9 mouse cellular contexts compared by ENCODE assay signal in genomic region chr12:3871637-3872036, GRCm38 (mm10).
DNase-seq lines count a peak whose midpoint lies in the region; ATAC-seq and TF ChIP-seq lines count a peak whose summit lies in the region.
"Had no signal": no experiment of that assay in that cellular context is flagged by ENCODE, and none has a peak within 500 bp of the region (broad histone marks: within the 10 kb centered on the region; RNA-seq: fewer than 3 reads in every experiment).

No protein-coding gene starts in this region.

- no peak overlapping the region; the same call in 1 of the 2 replicates for H3K9ac ChIP-seq in forebrain, embryonic 11.5 days (ENCODE audit: low read length)
- H3K9ac ChIP-seq in heart, embryonic 15.5 days = no peak overlapping the region
- peak overlapping the region; percentile 33; the same call in 1 of the 2 replicates for H3K9ac ChIP-seq in liver, embryonic 12.5 days

- 0 out of 2 replicates have a peak overlapping the region, but pooled peaks have one; percentile 33 for H3K4me2 ChIP-seq in forebrain, embryonic 11.5 days (ENCODE audit: low read depth, low read length, severe bottlenecking)
- H3K4me2 ChIP-seq in heart, embryonic 15.5 days = no peak overlapping the region
- H3K4me2 ChIP-seq in liver, embryonic 12.5 days = peak overlapping the region; percentile 67

- ATAC-seq in forebrain, embryonic 11.5 days (replicated peaks; ENCODE audit: low FRiP score) = peak; percentile 22
- no peak for ATAC-seq in heart, embryonic 15.5 days (replicated peaks; ENCODE audit: insufficient number of reproducible peaks, insufficient read depth, low FRiP score, low read depth)
- no peak for ATAC-seq in liver, embryonic 12.5 days

- WGBS in forebrain, embryonic 11.5 days = 20% methylated on average over 15 of the region's 15 CpGs
- WGBS in heart, embryonic 15.5 days = 30% methylated on average over 15 of the region's 15 CpGs
- 32% methylated on average over 15 of the region's 15 CpGs for WGBS in liver, embryonic 12.5 days (ENCODE audit: insufficient replicate concordance)

- H3K9me3 ChIP-seq in forebrain, embryonic 11.5 days (ENCODE audit: control insufficient read depth, low read length) = no peaks in the 10 kb centered on the region
- H3K9me3 ChIP-seq in heart, embryonic 15.5 days (replicated peaks) = no peaks in the 10 kb centered on the region
- H3K9me3 ChIP-seq in liver, embryonic 12.5 days (replicated peaks) = no peaks in the 10 kb centered on the region
- H3K9me3 ChIP-seq: G1E had no signal

- no peaks in the 10 kb centered on the region for H3K27me3 ChIP-seq in forebrain, embryonic 11.5 days (ENCODE audit: control insufficient read depth, insufficient read depth, low read length)
- no peaks in the 10 kb centered on the region for H3K27me3 ChIP-seq in heart, embryonic 15.5 days
- H3K27me3 ChIP-seq in liver, embryonic 12.5 days (replicated peaks) = no peaks in the 10 kb centered on the region

- TF ChIP-seq CTCF in brain, embryonic 14.5 days (IDR thresholded peaks at IDR 0.05; ENCODE audit: borderline replicate concordance, extremely low read depth, insufficient read depth, insufficient read length) = peak; percentile 31; the same call in 1 of the 2 replicates

- peaks cover 8% of the 10 kb centered on the region for H3K4me1 ChIP-seq in forebrain, embryonic 11.5 days (replicated peaks; ENCODE audit: control insufficient read depth, insufficient read depth, low read length)
- H3K4me1 ChIP-seq in heart, embryonic 15.5 days (replicated peaks) = peaks cover 73% of the 10 kb centered on the region
- peaks cover 56% of the 10 kb centered on the region for H3K4me1 ChIP-seq in liver, embryonic 12.5 days

- H3K36me3 ChIP-seq in forebrain, embryonic 11.5 days (ENCODE audit: control insufficient read depth, insufficient read depth, low read length) = no peaks in the 10 kb centered on the region
- H3K36me3 ChIP-seq in heart, embryonic 15.5 days = peaks cover 6% of the 10 kb centered on the region; the same call in 1 of the 2 replicates
- H3K36me3 ChIP-seq in liver, embryonic 12.5 days = peaks cover 17% of the 10 kb centered on the region
- H3K36me3 ChIP-seq: G1E had no signal

- no peak overlapping the region for H3K4me3 ChIP-seq in forebrain, embryonic 11.5 days (ENCODE audit: low read depth, low read length)
- no peak overlapping the region for H3K4me3 ChIP-seq in heart, embryonic 15.5 days
- H3K4me3 ChIP-seq in liver, embryonic 12.5 days = peak overlapping the region; percentile 31; the same call in 1 of the 2 replicates

- no peak for TF ChIP-seq POLR2A in brain, embryonic 14.5 days (IDR thresholded peaks at IDR 0.05; ENCODE audit: borderline replicate concordance, extremely low read depth, insufficient read depth, insufficient read length, poor library complexity, severe bottlenecking)

- peak; percentile 44 for DNase-seq in A20 (ENCODE audit: low read depth, low spot score)
- DNase-seq in brain, embryonic 14.5 days (ENCODE audit: low read depth) = peak; percentile 80
- DNase-seq in forebrain, embryonic 11.5 days (ENCODE audit: low spot score) = peak; percentile 71
- peak; percentile 91 for DNase-seq in kidney, postnatal 10 days
- peak; percentile 54 for DNase-seq in neural tube, embryonic 10.5 days (ENCODE audit: extremely low spot score, low spot score)
- DNase-seq in testis, postnatal 14 days (ENCODE audit: low spot score) = peak; percentile 79

- no peak overlapping the region for H3K27ac ChIP-seq in forebrain, embryonic 11.5 days (ENCODE audit: low read depth, low read length)
- peak overlapping the region; percentile 58 for H3K27ac ChIP-seq in heart, embryonic 15.5 days
- H3K27ac ChIP-seq in liver, embryonic 12.5 days = peak overlapping the region; percentile 55
